Mouse (Mus musculus) cerebellum, adult 2 months (tissue): Measurements from ENCODE around the gene Tek.

ENCODE experiments used
- CTCF ChIP-seq: fragments of 200-500 bp; IDR thresholded peaks from 2 replicates; pipeline ENCODE4 v1.5.1; 2011; ENCODE audit warnings: low read depth, mild to moderate bottlenecking, control low read depth, low read length, moderate library complexity, borderline replicate concordance; ENCODE audit not compliant: insufficient read depth
- POLR2A ChIP-seq: fragments of 200-500 bp; IDR thresholded peaks from 2 replicates; pipeline ENCODE4 v1.6.1; 2011; ENCODE audit warnings: low read length, control low read depth, borderline replicate concordance; ENCODE audit not compliant: insufficient read depth

DNA sequence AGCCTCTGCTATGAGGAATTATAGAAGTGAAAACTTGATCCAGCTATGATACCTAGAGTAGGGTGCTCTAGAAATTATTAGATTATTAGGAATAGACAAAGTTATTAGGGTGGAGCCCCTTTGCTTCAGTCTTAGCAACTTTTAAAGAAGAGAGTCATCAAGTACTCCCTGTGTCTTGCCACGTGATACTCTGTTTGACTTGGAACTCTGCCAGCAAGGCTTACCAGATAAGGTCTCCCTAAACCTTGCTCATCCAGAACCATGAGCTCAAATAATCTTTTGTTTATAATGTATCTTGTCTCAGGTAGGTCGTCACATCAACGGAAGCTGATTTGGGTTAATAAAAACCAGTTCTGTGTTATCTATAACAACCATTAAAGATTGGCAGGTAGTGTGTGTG lies 42.7 kb upstream of the Tek start:
- no peak for TF ChIP-seq CTCF
- TF ChIP-seq POLR2A: no peak
